Mouse (Mus musculus) testis, adult 2 months (tissue): ENCODE measurements around the gene Chst12.

Experiments used
- CTCF ChIP-seq: fragments of 200-500 bp; IDR thresholded peaks from 2 replicates; pipeline ENCODE4 v1.5.1; 2012; ENCODE audit warnings: low read depth, mild to moderate bottlenecking, inconsistent platforms, low read length, moderate library complexity; ENCODE audit not compliant: control insufficient read depth, insufficient read depth, insufficient replicate concordance
- POLR2A ChIP-seq: fragments of 200-500 bp; IDR thresholded peaks from 2 replicates; pipeline ENCODE4 v1.6.1; 2012; ENCODE audit warnings: low read depth, mild to moderate bottlenecking, inconsistent platforms, low read length, moderate library complexity; ENCODE audit not compliant: control insufficient read depth

GRCm38 (mm10) chr5:140526754-140527153 is 21.4 kb downstream of the Chst12 start:
- TF ChIP-seq CTCF = no peak
- TF ChIP-seq POLR2A = no peak
